Mouse (Mus musculus) cerebellum, adult 11-12 months (tissue): ENCODE results near the gene Map4k4.

Experiments
- DNase-seq: peaks from one replicate; pipeline ENCODE4 v3.0.0; 2022

Map4k4 gene

GRCm38 (mm10) chr1:39969771-39970406, 69.2 kb downstream of the Map4k4 start:
- DNase-seq = no peak

DNA sequence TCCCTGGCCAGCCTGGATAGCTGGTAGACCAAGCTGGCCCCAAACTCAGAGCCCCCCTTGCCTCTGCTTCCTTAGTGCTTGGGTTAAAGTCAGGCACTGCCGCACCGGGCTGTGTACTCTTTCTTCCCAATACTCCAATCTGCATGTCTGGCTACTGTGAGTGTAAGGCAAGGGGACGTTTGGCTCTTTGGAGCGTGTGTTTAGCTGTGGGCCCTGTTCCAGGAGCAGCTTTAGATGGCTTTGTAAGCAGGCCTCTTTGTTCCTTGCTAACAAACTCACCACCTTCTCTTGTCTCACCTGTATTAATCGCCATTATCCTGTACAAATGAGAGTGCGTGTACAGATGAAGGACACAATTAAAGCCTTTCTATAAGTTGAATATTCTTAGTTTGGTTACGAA, 71.7 kb downstream of the Map4k4 start:
- DNase-seq = no peak

- DNase-seq = no peak
Observed at GRCm38 (mm10) chr1:39973911-39974310, 73.2 kb downstream of the Map4k4 start.

GRCm38 (mm10) chr1:39975005-39975404, 74.3 kb downstream of the Map4k4 start:
- no peak for DNase-seq

GRCm38 (mm10) chr1:39976107-39976506, 75.4 kb downstream of the Map4k4 start:
- DNase-seq = no peak

DNA sequence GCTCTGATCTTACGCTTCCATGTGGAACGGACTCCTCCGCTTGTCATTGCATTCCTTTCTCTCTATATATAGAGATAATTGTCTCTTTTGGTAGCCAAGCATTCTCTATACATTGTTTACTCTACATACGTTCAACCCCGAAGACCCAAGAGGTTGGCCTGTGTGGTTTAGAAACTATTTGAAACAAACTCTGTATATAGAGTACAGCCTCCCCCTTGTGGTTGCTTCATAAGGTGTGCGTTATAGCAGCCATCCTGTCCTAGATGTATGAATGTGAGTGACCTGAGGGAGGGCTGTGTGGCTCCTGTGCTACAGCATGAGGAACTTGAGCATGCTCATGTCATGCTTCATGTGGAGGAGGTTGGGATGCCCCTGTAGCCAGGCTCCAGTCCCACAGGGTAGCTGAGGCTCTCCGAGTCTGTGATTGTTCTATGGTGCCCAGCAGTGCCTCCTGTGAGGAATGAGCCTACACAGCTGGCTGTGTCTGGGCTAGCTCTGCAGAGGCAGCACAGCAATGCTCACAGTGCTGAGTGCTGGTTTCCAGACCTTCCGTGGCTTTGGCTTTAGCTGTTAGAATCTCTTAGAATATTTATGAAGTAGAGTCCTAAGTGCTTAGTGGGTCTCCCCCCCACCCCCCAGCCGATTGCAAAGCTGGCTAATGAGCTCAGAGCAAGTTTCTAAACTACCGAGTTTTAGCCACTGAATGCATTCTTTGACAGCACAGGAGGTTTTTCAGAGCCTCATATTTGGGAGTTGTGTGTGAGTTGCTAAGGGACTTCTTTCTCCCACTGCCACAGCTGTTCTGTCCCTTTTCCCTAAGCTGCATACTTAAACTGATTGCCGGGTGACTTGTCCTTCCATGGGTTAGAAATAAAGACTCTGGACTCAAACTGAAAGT, 76.4 kb downstream of the Map4k4 start:
- no peak for DNase-seq

GRCm38 (mm10) chr1:39978781-39979486, 78.2 kb downstream of the Map4k4 start:
- DNase-seq = no peak

- no peak for DNase-seq
Observed at GRCm38 (mm10) chr1:39980314-39981290, 79.9 kb downstream of the Map4k4 start.

- DNase-seq = no peak
Observed at GRCm38 (mm10) chr1:39981970-39982369, 81.3 kb downstream of the Map4k4 start.

DNA sequence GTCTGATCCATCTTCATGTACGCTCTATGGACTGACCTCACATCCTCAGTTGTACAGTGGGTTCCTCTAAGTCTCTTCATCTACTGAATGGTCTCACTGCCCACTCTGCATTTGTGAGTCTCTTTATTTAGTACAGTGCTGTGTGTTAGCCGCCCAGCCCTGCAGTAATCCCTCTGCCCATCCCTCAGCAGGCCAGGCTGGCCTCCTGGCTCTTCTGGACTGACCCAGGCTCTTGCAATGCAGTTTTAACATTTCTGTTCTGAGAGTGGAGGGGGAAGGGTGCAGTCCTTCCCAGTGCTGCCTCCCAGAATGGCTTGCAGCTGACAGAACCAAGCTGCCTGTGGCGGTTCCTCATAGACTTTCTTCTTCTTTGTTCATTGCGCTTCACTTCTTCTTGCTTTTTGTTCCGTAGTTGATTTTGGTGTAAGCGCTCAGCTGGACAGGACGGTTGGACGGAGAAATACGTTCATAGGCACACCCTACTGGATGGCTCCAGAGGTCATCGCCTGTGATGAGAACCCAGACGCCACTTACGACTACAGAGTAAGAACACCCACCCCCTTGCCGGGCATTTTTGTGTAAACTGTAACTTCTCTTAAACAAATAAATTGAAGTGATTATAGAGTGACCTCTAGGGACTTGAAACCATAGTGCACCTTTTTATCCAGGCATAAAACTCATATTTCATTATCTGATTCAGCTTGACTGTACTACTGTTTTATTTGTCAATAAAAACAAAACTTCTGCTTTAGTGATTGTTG, 82.2 kb downstream of the Map4k4 start:
- DNase-seq = no peak

- no peak for DNase-seq
Observed at GRCm38 (mm10) chr1:39984331-39984730, 83.6 kb downstream of the Map4k4 start.

DNA sequence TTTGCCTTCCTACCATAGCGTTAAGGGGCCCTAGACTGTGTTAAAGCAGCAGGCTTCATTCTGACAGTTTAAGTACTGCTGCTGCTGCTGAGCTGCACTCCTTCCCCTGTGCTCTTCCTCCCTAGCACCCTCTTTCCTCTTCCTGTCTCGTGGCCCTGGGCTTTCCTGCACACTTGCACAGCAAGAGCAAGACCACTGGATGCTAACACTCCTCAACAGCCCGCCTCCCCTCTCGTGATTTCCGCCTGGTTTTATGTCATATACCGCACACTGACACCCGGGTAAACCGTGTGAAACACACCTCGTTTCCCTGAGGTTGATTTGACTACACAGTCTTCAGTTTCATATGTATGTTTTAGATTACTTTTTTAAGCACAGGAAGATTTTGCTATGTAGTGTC, 86.1 kb downstream of the Map4k4 start:
- DNase-seq = no peak

DNA sequence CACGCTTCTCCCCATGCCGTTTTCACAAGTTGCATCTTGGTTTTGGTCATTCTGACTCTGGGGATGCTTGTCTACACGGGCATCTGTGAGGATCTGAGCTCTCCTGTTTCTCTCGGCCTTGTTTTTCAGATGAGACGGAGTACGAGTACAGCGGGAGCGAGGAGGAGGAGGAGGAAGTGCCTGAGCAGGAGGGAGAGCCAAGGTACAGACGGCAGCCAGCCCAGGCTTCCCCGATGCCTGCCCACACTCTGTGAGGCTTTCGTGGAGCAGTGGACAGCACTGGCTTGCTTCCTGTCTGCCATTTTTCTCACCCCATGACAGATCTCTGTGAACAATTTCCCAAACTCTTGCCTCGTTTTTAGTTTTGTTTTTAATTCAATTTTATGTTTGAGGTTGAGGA, 88.1 kb downstream of the Map4k4 start:
- no peak for DNase-seq

DNA sequence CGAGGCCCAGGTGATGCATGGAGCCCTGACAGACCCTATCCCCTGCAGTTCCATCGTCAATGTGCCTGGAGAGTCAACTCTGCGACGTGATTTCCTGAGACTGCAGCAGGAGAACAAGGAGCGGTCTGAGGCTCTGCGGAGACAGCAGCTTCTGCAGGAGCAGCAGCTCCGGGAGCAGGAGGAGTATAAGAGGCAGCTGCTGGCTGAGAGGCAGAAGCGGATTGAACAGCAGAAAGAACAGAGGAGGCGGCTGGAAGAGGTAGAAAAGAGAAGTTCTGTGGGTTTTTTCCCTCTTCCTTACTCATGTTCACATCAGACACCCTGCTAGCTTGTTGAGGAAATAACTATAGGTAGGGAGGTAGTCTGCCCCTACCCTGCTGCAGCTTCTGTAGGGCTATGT, 89.3 kb downstream of the Map4k4 start:
- no peak for DNase-seq

GRCm38 (mm10) chr1:39993921-39994320, 93.2 kb downstream of the Map4k4 start:
- DNase-seq = no peak

DNA sequence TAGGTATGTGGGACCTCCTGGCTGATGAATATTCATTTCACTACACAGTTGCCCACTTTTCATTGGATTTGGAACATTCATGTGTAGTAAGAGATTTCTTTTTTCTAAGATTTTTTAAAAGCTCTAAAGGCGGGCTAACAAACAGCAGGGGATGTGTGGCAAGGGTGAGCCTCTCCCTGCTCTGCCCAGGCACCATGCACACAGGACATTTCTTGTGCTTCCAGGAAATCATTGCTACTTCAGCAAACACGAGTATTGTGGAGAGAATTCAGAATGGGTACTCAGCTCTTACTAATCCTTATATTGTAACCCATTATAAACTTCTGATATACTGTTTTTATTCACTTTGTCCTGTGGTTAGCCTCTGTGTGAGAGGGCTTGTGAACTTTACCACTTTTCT, 94.9 kb downstream of the Map4k4 start:
- no peak for DNase-seq

DNA sequence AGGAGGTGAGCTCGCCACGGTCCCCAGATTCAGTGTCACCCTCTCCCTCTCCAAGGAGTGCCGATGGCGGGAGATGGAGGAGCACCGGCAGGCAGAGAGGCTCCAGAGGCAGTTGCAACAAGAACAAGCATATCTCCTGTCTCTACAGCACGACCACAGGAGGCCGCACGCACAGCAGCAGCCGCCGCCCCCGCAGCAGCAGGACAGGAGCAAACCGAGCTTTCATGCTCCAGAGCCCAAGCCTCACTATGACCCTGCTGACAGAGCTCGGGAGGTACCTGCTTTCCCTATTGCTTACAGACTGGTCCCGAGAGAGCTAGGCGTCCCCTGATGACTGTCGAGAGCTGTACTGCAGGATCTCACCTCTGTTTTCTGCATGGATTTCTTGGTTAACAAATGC, 99.8 kb downstream of the Map4k4 start:
- no peak for DNase-seq

GRCm38 (mm10) chr1:40000899-40001298, 100.2 kb downstream of the Map4k4 start:
- peak; percentile 45 for DNase-seq

DNA sequence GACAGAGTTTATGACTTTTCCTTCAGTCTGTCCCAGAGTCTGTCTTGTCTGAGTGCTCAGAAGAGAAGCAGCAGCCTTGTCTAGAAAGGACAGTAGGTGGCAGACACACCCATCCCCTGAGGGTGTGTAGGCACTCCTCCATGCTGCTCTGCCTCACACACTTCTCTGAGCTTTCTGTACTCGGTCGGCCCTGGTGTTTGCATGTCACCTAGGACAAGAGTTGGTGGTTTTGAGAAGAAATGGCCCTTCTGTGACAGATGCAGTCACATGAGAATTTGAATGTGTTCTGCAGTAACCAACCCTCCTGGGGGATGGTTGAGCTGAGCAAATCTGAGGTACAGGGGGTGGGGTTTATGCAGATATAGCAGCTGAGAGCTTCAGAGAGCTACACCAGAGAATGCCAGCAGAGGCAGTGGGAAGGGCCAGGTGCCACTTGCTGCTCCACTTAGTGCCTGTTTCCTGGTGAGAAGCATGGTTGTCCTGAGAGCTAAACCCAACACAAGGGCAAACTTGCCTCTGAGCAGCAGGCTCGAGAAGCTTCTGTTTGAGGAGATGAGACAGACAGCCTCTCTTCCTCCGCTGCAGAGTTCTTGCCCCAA, 101.5 kb downstream of the Map4k4 start:
- DNase-seq = no peak

- DNase-seq = no peak
Observed at GRCm38 (mm10) chr1:40006043-40006651, 105.4 kb downstream of the Map4k4 start.

GRCm38 (mm10) chr1:40007962-40008471, 107.3 kb downstream of the Map4k4 start:
- DNase-seq = no peak
